In the genomic region with DNA sequence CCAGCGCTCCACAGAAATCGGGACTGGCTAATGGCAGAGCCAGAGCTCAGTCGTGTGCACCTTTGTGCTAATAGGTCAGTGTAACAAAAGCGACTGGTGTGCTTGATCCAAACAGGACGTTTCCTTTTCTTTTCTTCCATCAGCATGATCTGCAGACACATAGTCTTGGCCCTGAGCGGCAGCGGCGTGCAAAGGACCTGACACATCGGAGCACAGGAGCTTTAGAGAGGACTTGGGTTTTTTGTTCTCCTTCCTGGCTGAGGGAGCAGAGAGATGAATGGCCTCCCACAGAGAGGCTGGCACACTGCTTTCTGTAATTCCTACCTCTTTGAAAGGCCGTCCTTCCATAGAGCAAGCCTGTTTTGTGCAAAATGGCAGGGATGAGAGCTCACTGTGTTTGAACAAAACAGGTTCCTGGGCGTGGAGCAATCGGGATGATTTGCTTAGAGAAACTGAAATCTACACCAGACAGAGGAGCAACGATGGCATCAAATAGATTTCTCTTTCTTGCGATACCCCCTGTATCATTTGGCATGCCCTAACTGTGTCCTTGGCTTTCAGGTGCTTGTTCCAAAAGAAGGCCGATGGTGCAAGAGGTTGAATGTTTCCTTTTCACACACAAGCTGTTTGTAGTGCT, we compare ENCODE assay signal across 12 mouse cellular contexts.
DNase-seq lines count a peak whose midpoint lies in the region; ATAC-seq and TF ChIP-seq lines count a peak whose summit lies in the region.
"Had no signal": no experiment of that assay in that cellular context is flagged by ENCODE, and none has a peak within 500 bp of the region (broad histone marks: within the 10 kb centered on the region; RNA-seq: fewer than 3 reads in every experiment).

No protein-coding gene starts in this region.

- TF ChIP-seq POLR2A in olfactory bulb, adult 2 months (IDR thresholded peaks at IDR 0.05; ENCODE audit: insufficient read depth, low read depth, low read length): no peak

- peak; percentile 43 for ATAC-seq in hindbrain, embryonic 15.5 days (ENCODE audit: low FRiP score, low read depth)
- ATAC-seq in CD4-positive, CD25-positive, alpha-beta regulatory T cell, adult 4 months: no peak
- no peak for ATAC-seq in inflammation-experienced regulatory T-cells, adult 6 months

- peaks cover 47% of the 10 kb centered on the region for H3K4me1 ChIP-seq in hindbrain, embryonic 15.5 days (replicated peaks)
- H3K4me1 ChIP-seq in olfactory bulb, adult 2 months (ENCODE audit: control insufficient read depth, insufficient read depth, low read length): peaks cover 16% of the 10 kb centered on the region
- H3K4me1 ChIP-seq: liver, embryonic 13.5 days had no signal

- no peak for TF ChIP-seq CTCF in olfactory bulb, adult 2 months (IDR thresholded peaks at IDR 0.05; ENCODE audit: insufficient read depth, low read depth, low read length)

- DNase-seq in retina, postnatal 1 day: peak; percentile 45
- no peak for DNase-seq in retina, embryonic 14.5 days (ENCODE audit: low spot score)
- peak; percentile 27 for DNase-seq in embryo, embryonic 9.5 days (ENCODE audit: extremely low spot score)
- no peak for DNase-seq in kidney, postnatal 36 days
- DNase-seq: layer of hippocampus, adult 9-11 months; liver, embryonic 13.5 days; right cerebral cortex, adult 18-20 months had no signal

- 21% methylated on average over 15 of the region's 15 CpGs for WGBS in hindbrain, embryonic 15.5 days
- WGBS in olfactory bulb, adult 2 months: 54% methylated on average over 15 of the region's 15 CpGs

- no peak overlapping the region for H3K4me2 ChIP-seq in hindbrain, embryonic 15.5 days
- H3K4me2 ChIP-seq: liver, embryonic 13.5 days had no signal

- H3K9me3 ChIP-seq in hindbrain, embryonic 15.5 days: no peaks in the 10 kb centered on the region
- H3K9me3 ChIP-seq: liver, embryonic 13.5 days had no signal

- no peak overlapping the region for H3K4me3 ChIP-seq in hindbrain, embryonic 15.5 days
- H3K4me3 ChIP-seq in olfactory bulb, adult 2 months (ENCODE audit: insufficient read depth, low read depth, low read length): no peak overlapping the region
- H3K4me3 ChIP-seq: erythroblast, embryonic 14.5 days; liver, embryonic 13.5 days had no signal

- peak overlapping the region; percentile 82 for H3K27ac ChIP-seq in hindbrain, embryonic 15.5 days (replicated peaks)
- H3K27ac ChIP-seq in olfactory bulb, adult 2 months (ENCODE audit: insufficient read depth, low read depth, low read length): peak overlapping the region; percentile 37
- H3K27ac ChIP-seq: liver, embryonic 13.5 days had no signal

- no peak overlapping the region for H3K9ac ChIP-seq in hindbrain, embryonic 15.5 days
- H3K9ac ChIP-seq: liver, embryonic 13.5 days had no signal

- no peaks in the 10 kb centered on the region for H3K36me3 ChIP-seq in hindbrain, embryonic 15.5 days
- H3K36me3 ChIP-seq: liver, embryonic 13.5 days had no signal

- no peaks in the 10 kb centered on the region for H3K27me3 ChIP-seq in hindbrain, embryonic 15.5 days
- H3K27me3 ChIP-seq: liver, embryonic 13.5 days had no signal

Comparison
In these comparisons a context has a peak if more than half of its experiments do, and no peak if none do; other contexts are left out.
1. DNase-seq: peak in retina, postnatal 1 day (single experiment) and embryo, embryonic 9.5 days (single experiment); none in retina, embryonic 14.5 days (single experiment) and kidney, postnatal 36 days (0 of 2).